ENCODE assay signal across 14 mouse cellular contexts in the genomic region with DNA sequence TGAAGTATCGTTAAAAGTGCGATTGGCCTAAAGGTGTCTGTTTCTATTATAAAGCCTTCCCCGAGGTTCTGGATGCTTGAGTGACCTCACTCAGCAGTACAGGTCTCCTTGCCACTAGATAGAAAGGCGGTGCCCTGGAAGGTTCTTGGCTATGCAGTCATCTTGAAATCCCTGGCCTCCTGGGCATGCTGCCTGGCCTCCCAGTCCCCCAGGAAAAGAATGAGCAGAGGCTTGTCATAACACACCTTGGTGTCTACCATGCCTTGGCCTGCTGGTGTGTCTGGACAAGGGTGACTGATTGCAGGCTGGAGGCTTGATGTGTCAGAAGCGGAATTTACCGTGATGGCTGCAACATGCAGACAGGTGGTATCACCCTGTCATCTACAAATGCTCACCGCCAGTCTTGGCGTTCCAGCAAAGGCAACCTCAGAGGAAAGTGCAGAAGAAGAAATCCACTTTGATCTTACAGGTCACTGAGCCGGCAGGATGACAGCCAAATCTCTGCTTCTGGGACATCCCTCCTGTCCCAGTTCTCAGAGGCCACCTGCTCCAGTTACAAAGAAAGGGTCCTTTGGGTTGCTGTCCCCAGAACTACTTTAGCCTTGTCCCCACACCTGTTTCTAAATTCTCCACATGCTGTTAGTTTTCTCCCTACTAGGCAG.
DNase-seq lines count a peak whose midpoint lies in the region.
"Had no signal": no experiment of that assay in that cellular context is flagged by ENCODE, and none has a peak within 500 bp of the region (broad histone marks: within the 10 kb centered on the region; RNA-seq: fewer than 3 reads in every experiment).

No protein-coding gene starts in this region.

- peak; percentile 25 for DNase-seq in cerebellum, adult 11-12 months
- DNase-seq in cerebellum, postnatal 4 days (ENCODE audit: low spot score in 2 of 2): no peak
- peak; percentile 13 to 28 for DNase-seq in cerebellum, adult 18-20 months
- peak; percentile 35 for DNase-seq in cerebellum, adult 9-10 months
- peak; percentile 18 to 31 for DNase-seq in cerebellum, postnatal 36 days
- no peak for DNase-seq in thymus, postnatal 36 days
- no peak for DNase-seq in T-cell, adult 2 months (ENCODE audit: low spot score)
- DNase-seq: B cell, adult 2 months; heart, postnatal 36 days; kidney, adult 2 months; lung, postnatal 36 days; right cerebral cortex, postnatal 4 days; thymus, adult 18-20 months; thymus, postnatal 25 days had no signal

Comparison
In these comparisons a context has a peak if more than half of its experiments do, and no peak if none do; other contexts are left out.
1. DNase-seq: peak in cerebellum, adult 11-12 months (single experiment), cerebellum, adult 18-20 months (2 of 2), cerebellum, adult 9-10 months (single experiment) and cerebellum, postnatal 36 days (2 of 2); none in cerebellum, postnatal 4 days (0 of 2), thymus, postnatal 36 days (0 of 2) and T-cell, adult 2 months (single experiment).